Mouse (Mus musculus) CH12.LX (cell line): ENCODE results near the gene Ccdc155. TPM values are rescaled to one million over a fixed set of nuclear protein-coding genes. Genes with fewer than 3 reads are reported as not detected.

Source experiments
- DNase-seq: peaks from one replicate; pipeline ENCODE4 v3.0.0-alpha.2; 2013; ENCODE audit errors: extremely low read depth
- H3K27ac ChIP-seq: 2 replicates; pipeline ENCODE4 v1.5.1; 2012; ENCODE audit warnings: low read depth, mild to moderate bottlenecking, control low read depth, moderate library complexity; ENCODE audit not compliant: insufficient read depth
- H3K27me3 ChIP-seq: replicated peaks from 2 replicates; pipeline ENCODE3; 2012; ENCODE audit warnings: inconsistent platforms
- H3K36me3 ChIP-seq, 2 experiments: replicated peaks in 1 of 2; 2 replicates each; pipeline versions ENCODE3 to v1.6.1; 2012; ENCODE audit warnings: inconsistent platforms in 1 of 2, low read length in 1 of 2, mild to moderate bottlenecking in 1 of 2, mixed read lengths in 1 of 2, moderate library complexity in 1 of 2; ENCODE audit not compliant: control insufficient read depth in 1 of 2, insufficient read depth in 1 of 2
- H3K4me1 ChIP-seq, 2 experiments: 2 replicates each; pipeline ENCODE4 v1.6.1; 2012; ENCODE audit warnings: inconsistent platforms in 1 of 2, moderate library complexity in 1 of 2; ENCODE audit not compliant: insufficient read depth in 2 of 2, control insufficient read depth in 1 of 2
- H3K4me2 ChIP-seq: 2 replicates; pipeline ENCODE4 v1.6.1; 2012; ENCODE audit warnings: low read depth, mild to moderate bottlenecking, control low read depth; ENCODE audit not compliant: poor library complexity, insufficient read depth, severe bottlenecking
- H3K4me3 ChIP-seq, 3 experiments: fragments of 150-350 bp in 1 of 3; sonication (generic) in 1 of 3; replicated peaks in 1 of 3; 2 replicates each; pipeline versions ENCODE3 to v1.5.1; 2011 to 2012; ENCODE audit warnings: low read depth in 2 of 3, low read length in 2 of 3, mild to moderate bottlenecking in 2 of 3, moderate library complexity in 2 of 3, control low read depth in 1 of 3, improper control_type of control experiment in 1 of 3, inconsistent platforms in 1 of 3, mixed read lengths in 1 of 3; ENCODE audit not compliant: poor library complexity in 1 of 3
- H3K79me2 ChIP-seq: replicated peaks from 2 replicates; pipeline ENCODE4 v1.6.1; 2012; ENCODE audit warnings: mild to moderate bottlenecking, moderate library complexity; ENCODE audit not compliant: control insufficient read depth, poor library complexity, insufficient read depth, severe bottlenecking; ENCODE audit errors: extremely low read depth
- H3K9ac ChIP-seq: 2 replicates; pipeline ENCODE4 v1.6.1; 2012; ENCODE audit warnings: low read depth, mild to moderate bottlenecking, control low read depth, moderate library complexity; ENCODE audit not compliant: insufficient read depth
- H3K9me3 ChIP-seq: replicated peaks from 2 replicates; pipeline ENCODE3; 2012; ENCODE audit warnings: low read length, inconsistent platforms, mixed read lengths
- CHD1 ChIP-seq: IDR thresholded peaks from 2 replicates; pipeline ENCODE4 v1.6.1; 2012; ENCODE audit warnings: low read depth, low read length, improper control_type of control experiment, inconsistent platforms
- CTCF ChIP-seq, 2 experiments: IDR thresholded peaks in 1 of 2; conservative IDR thresholded peaks in 1 of 2; 2 replicates each; pipeline ENCODE4 v1.5.1; 2011 to 2012; ENCODE audit warnings: low read depth in 2 of 2, low read length in 2 of 2, improper control_type of control experiment in 1 of 2, inconsistent platforms in 1 of 2, mild to moderate bottlenecking in 1 of 2, moderate library complexity in 1 of 2
- E2F4 ChIP-seq: IDR thresholded peaks from 2 replicates; pipeline ENCODE4 v1.6.1; 2011; ENCODE audit warnings: low read depth, low read length, improper control_type of control experiment; ENCODE audit not compliant: insufficient replicate concordance
- ELF1 ChIP-seq: IDR thresholded peaks from 2 replicates; pipeline ENCODE4 v1.6.1; 2014; ENCODE audit warnings: low read depth, mild to moderate bottlenecking, inconsistent platforms, low read length, improper control_type of control experiment
- ETS1 ChIP-seq: conservative IDR thresholded peaks from 2 replicates; pipeline ENCODE4 v1.6.1; 2012; ENCODE audit warnings: low read depth, mild to moderate bottlenecking, inconsistent platforms, low read length, improper control_type of control experiment, moderate library complexity
- GABPA ChIP-seq: IDR thresholded peaks from 2 replicates; pipeline ENCODE4 v1.6.1; 2012; ENCODE audit warnings: low read depth, low read length, improper control_type of control experiment, inconsistent platforms; ENCODE audit not compliant: insufficient replicate concordance
- HCFC1 ChIP-seq: IDR thresholded peaks from 2 replicates; pipeline ENCODE4 v1.6.1; 2012; ENCODE audit warnings: low read depth, mild to moderate bottlenecking, inconsistent platforms, low read length, improper control_type of control experiment
- JUND ChIP-seq: conservative IDR thresholded peaks from 2 replicates; pipeline ENCODE4 v1.6.1; 2011; ENCODE audit warnings: low read depth, low read length, improper control_type of control experiment
- MAX ChIP-seq: IDR thresholded peaks from 2 replicates; pipeline ENCODE4 v1.6.1; 2011; ENCODE audit warnings: low read length, improper control_type of control experiment
- MAZ ChIP-seq: IDR thresholded peaks from 2 replicates; pipeline ENCODE4 v1.6.1; 2012; ENCODE audit warnings: low read depth, mild to moderate bottlenecking, inconsistent platforms, low read length, improper control_type of control experiment, moderate library complexity
- MEF2A ChIP-seq: IDR thresholded peaks from 2 replicates; pipeline ENCODE4 v1.6.1; 2014; ENCODE audit warnings: low read depth, mild to moderate bottlenecking, inconsistent platforms, low read length, improper control_type of control experiment, borderline replicate concordance
- MXI1 ChIP-seq: IDR thresholded peaks from 2 replicates; pipeline ENCODE4 v1.6.1; 2011; ENCODE audit warnings: mild to moderate bottlenecking, low read depth, low read length, improper control_type of control experiment
- NELFE ChIP-seq: IDR thresholded peaks from 2 replicates; pipeline ENCODE4 v1.6.1; 2011; ENCODE audit warnings: low read depth, low read length, improper control_type of control experiment
- NRF1 ChIP-seq: IDR thresholded peaks from 2 replicates; pipeline ENCODE4 v1.6.1; 2014; ENCODE audit warnings: low read depth, mild to moderate bottlenecking, inconsistent platforms, low read length, improper control_type of control experiment, moderate library complexity
- PAX5 ChIP-seq: IDR thresholded peaks from 2 replicates; pipeline ENCODE4 v1.6.1; 2012; ENCODE audit warnings: low read length, inconsistent platforms, mixed read lengths
- POLR2A ChIP-seq: IDR thresholded peaks from 2 replicates; pipeline ENCODE4 v1.6.1; 2011; ENCODE audit warnings: low read depth, mild to moderate bottlenecking, improper control_type of control experiment, low read length
- RAD21 ChIP-seq: IDR thresholded peaks from 2 replicates; pipeline ENCODE4 v1.6.1; 2011; ENCODE audit warnings: low read depth, mild to moderate bottlenecking, low read length, improper control_type of control experiment, moderate library complexity
- RCOR1 ChIP-seq: conservative IDR thresholded peaks from 2 replicates; pipeline ENCODE4 v1.6.1; 2012; ENCODE audit warnings: low read depth, mild to moderate bottlenecking, inconsistent platforms, low read length, improper control_type of control experiment
- SIN3A ChIP-seq: IDR thresholded peaks from 2 replicates; pipeline ENCODE4 v1.6.1; 2012; ENCODE audit warnings: low read length, improper control_type of control experiment, inconsistent platforms
- SMC3 ChIP-seq: IDR thresholded peaks from 2 replicates; pipeline ENCODE4 v1.6.1; 2011; ENCODE audit warnings: low read depth, low read length, improper control_type of control experiment
- TBP ChIP-seq: conservative IDR thresholded peaks from 2 replicates; pipeline ENCODE4 v1.6.1; 2011; ENCODE audit warnings: low read depth, low read length, improper control_type of control experiment
- UBTF ChIP-seq: IDR thresholded peaks from 2 replicates; pipeline ENCODE4 v1.6.1; 2012; ENCODE audit warnings: low read depth, mild to moderate bottlenecking, inconsistent platforms, low read length, improper control_type of control experiment, moderate library complexity
- USF2 ChIP-seq: conservative IDR thresholded peaks from 2 replicates; pipeline ENCODE4 v1.6.1; 2011; ENCODE audit warnings: low read depth, low read length, improper control_type of control experiment
- ZC3H11A ChIP-seq: IDR thresholded peaks from 2 replicates; pipeline ENCODE4 v1.6.1; 2012; ENCODE audit warnings: low read depth, mild to moderate bottlenecking, inconsistent platforms, low read length, improper control_type of control experiment
- ZKSCAN1 ChIP-seq: IDR thresholded peaks from 2 replicates; pipeline ENCODE4 v1.6.1; 2012; ENCODE audit warnings: low read depth, inconsistent platforms, low read length, improper control_type of control experiment, borderline replicate concordance
- ZMIZ1 ChIP-seq: IDR thresholded peaks from 2 replicates; pipeline ENCODE4 v1.6.1; 2012; ENCODE audit warnings: low read depth, mild to moderate bottlenecking, inconsistent platforms, low read length, improper control_type of control experiment
- ZNF384 ChIP-seq: IDR thresholded peaks from 2 replicates; pipeline ENCODE4 v1.6.1; 2012; ENCODE audit warnings: low read depth, low read length, improper control_type of control experiment, inconsistent platforms
- dilution Hi-C: fragments of 300-500 bp; cut with MboI; formaldehyde crosslinking; loops from 2 replicates; pipeline ENCODE4 v1.14.3; 2020; ENCODE audit warnings: low sequenced_read_pairs; ENCODE audit not compliant: extremely low pct_unique_long_range_greater_than_20kb, extremely low pct_ligation_motif_present
- in situ Hi-C: fragments of 300-500 bp; cut with MboI; formaldehyde crosslinking; loops from 3 replicates; pipeline ENCODE4 v1.14.3; 2019; ENCODE audit warnings: low sequenced_read_pairs, low pct_ligation_motif_present, low pct_unique_long_range_greater_than_20kb, mixed read lengths
- polyA plus RNA-seq: library from polyadenylated mRNA; unstranded; fragments of >175 nt; gene quantifications from 2 replicates; pipeline ENCODE4 v1.2.1, GENCODE M21; 2012; ENCODE audit warnings: low read depth; ENCODE audit not compliant: insufficient read length
- total RNA-seq, 2 experiments: library from RNA; depleted of rRNA; stranded (reverse); fragments of 300-350 nt in 1 of 2; fragments of >200 nt in 1 of 2; gene quantifications; 2 replicates each; pipeline ENCODE4 v1.2.3; 2012 to 2014

The Ccdc155 gene
- total and polyA plus RNA-seq, 3 experiments, result not detected

GRCm38 (mm10) chr7:45155590-45155989, 49.1 kb downstream of the Ccdc155 start:
- dilution Hi-C loops (no loop called here), in situ Hi-C loops (no loop called here)
- H3K4me2 ChIP-seq, result no peak overlapping the region
- TF ChIP-seq CTCF (conservative IDR thresholded peaks at IDR 0.05 in 1 of 2, IDR thresholded peaks at IDR 0.05 in 1 of 2; ENCODE audit: low read depth in 2 of 2, low read length in 2 of 2) (no peak), ZMIZ1 (no peak), NELFE (no peak), GABPA (no peak), MAX (no peak), PAX5 (no peak), UBTF (no peak), E2F4 (no peak), ETS1 (no peak), ZNF384 (no peak), MXI1 (no peak), JUND (no peak), USF2 (no peak), ELF1 (no peak)
- H3K9ac ChIP-seq, result no peak overlapping the region
- no peak for DNase-seq
- H3K4me1 ChIP-seq, result peaks cover 4 to 25% of the 10 kb centered on the region in 2 experiments
- no peaks in the 10 kb centered on the region for H3K9me3 ChIP-seq
- no peak overlapping the region for H3K4me3 ChIP-seq
- no peaks in the 10 kb centered on the region for H3K27me3 ChIP-seq
- peaks cover 0 to 48% of the 10 kb centered on the region in 2 experiments for H3K36me3 ChIP-seq
- no peak overlapping the region for H3K27ac ChIP-seq
- H3K79me2 ChIP-seq, result no peaks in the 10 kb centered on the region

- H3K79me2 ChIP-seq, result no peaks in the 10 kb centered on the region
- peak overlapping the region; percentile 11; the same call in 1 of the 2 replicates for H3K4me2 ChIP-seq
- DNase-seq, result peak; percentile 75
- TF ChIP-seq PAX5 (no peak), CTCF (conservative IDR thresholded peaks at IDR 0.05 in 1 of 2, IDR thresholded peaks at IDR 0.05 in 1 of 2; ENCODE audit: low read depth in 2 of 2, low read length in 2 of 2) (peak; percentile 49 to 64), UBTF (no peak), MAZ (no peak), MEF2A (no peak), POLR2A (no peak), ETS1 (no peak), RCOR1 (no peak), TBP (no peak), ZNF384 (no peak), CHD1 (no peak), GABPA (no peak), ZKSCAN1 (no peak), SMC3 (0 out of 2 replicates have a peak, but pooled peaks have one; percentile 17), MAX (no peak), ZC3H11A (no peak), ELF1 (no peak), SIN3A (no peak), MXI1 (no peak), HCFC1 (no peak), RAD21 (peak; percentile 7), JUND (no peak), NRF1 (no peak)
- no peak overlapping the region for H3K27ac ChIP-seq
- dilution Hi-C loops, result no loop called here
- peak overlapping the region in 2 of 3 experiments; percentile 62 to 74 for H3K4me3 ChIP-seq
- in situ Hi-C loops, result no loop called here
- peaks cover 5 to 30% of the 10 kb centered on the region in 2 experiments for H3K4me1 ChIP-seq
- H3K27me3 ChIP-seq, result no peaks in the 10 kb centered on the region
- H3K36me3 ChIP-seq, result peaks cover 0 to 43% of the 10 kb centered on the region in 2 experiments
- H3K9me3 ChIP-seq, result no peaks in the 10 kb centered on the region
- H3K9ac ChIP-seq, result peak overlapping the region; percentile 48
Measured at GRCm38 (mm10) chr7:45154993-45155514, 49.6 kb downstream of the Ccdc155 start.
